8 mouse cellular contexts compared by ENCODE assay signal in the genomic region with DNA sequence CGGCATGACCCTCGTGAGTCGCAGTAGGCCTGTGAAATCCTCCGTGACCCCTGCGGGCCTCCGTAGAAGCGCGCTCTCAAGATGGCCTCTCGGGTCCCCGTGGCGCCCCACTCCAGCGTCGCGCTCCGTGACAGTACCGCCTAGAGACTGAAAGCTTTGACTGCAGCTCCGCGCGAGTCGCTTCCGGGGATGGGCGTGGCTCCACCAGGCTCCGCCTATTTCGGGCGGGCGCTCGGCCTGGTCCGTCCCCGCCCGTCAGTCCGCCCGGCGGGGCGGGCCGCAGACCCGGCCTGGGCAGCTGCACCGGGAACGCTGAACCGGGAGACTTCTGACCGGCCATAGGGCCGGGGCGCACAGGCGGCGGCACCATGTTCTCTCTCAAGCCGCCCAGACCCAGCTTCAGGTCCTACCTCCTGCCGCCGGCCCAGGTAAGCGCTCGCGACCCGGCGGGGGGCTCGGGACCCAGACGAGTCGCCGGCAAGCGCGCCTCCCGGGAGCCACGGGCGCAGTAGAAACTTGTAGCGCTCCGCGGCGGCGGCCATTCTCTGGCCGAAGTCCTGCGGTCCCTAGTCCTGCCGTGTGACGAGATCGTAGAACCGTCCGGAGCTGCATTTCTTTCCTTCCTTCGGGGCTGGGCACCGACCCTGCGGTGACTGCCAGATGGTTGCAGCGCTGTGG. TPM values are rescaled to one million over a fixed set of nuclear protein-coding genes. Genes with fewer than 3 reads are reported as not detected.
DNase-seq lines count a peak whose midpoint lies in the region; ATAC-seq lines count a peak whose summit lies in the region.

Mtmr10 (plus strand) TSS at position 240 of the 678 bp plus-strand sequence.

- peak within 1 kb of the TSS; percentile 90 for H3K4me3 ChIP-seq in heart, embryonic 10.5 days
- H3K4me3 ChIP-seq in kidney, embryonic 15.5 days (replicated peaks), result peak within 1 kb of the TSS; percentile 92

- H3K9me3 ChIP-seq in heart, embryonic 10.5 days, result no peaks in the 10 kb centered on the region
- no peaks in the 10 kb centered on the region for H3K9me3 ChIP-seq in kidney, embryonic 15.5 days (replicated peaks)

- DNase-seq in B cell, adult 2 months, result peak; percentile 99
- DNase-seq in brain, adult 2 months (ENCODE audit: low read depth, low spot score), result peak; percentile 99
- DNase-seq in heart, embryonic 10.5 days (ENCODE audit: low spot score), result peak; percentile 99
- DNase-seq in liver, result peak; percentile 97
- DNase-seq in spleen, postnatal 4 days (ENCODE audit: low spot score in 2 of 2), result peak; percentile 97 to 99

- H3K4me1 ChIP-seq in heart, embryonic 10.5 days, result peaks cover 4% of the 10 kb centered on the region; the same call in 1 of the 2 replicates
- H3K4me1 ChIP-seq in kidney, embryonic 15.5 days, result peaks cover 11% of the 10 kb centered on the region; the same call in 1 of the 2 replicates

- H3K36me3 ChIP-seq in heart, embryonic 10.5 days, result no peaks in the 10 kb centered on the region; the same call in 1 of the 2 replicates
- H3K36me3 ChIP-seq in kidney, embryonic 15.5 days, result peaks cover 8% of the 10 kb centered on the region; the same call in 1 of the 2 replicates

- H3K27me3 ChIP-seq in heart, embryonic 10.5 days (ENCODE audit: insufficient read depth, poor library complexity, severe bottlenecking), result no peaks in the 10 kb centered on the region
- no peaks in the 10 kb centered on the region for H3K27me3 ChIP-seq in kidney, embryonic 15.5 days

- H3K9ac ChIP-seq in kidney, embryonic 15.5 days, result peak within 1 kb of the TSS; percentile 88

- under 1% methylated on average over 77 of the region's 77 CpGs for WGBS in heart, embryonic 10.5 days
- under 1% methylated on average over 77 of the region's 77 CpGs for WGBS in kidney, embryonic 15.5 days

- peak within 1 kb of the TSS; percentile 68 for H3K4me2 ChIP-seq in kidney, embryonic 15.5 days

- peak within 1 kb of the TSS; percentile 94 for H3K27ac ChIP-seq in heart, embryonic 10.5 days
- H3K27ac ChIP-seq in kidney, embryonic 15.5 days, result peak within 1 kb of the TSS; percentile 87

- peak; percentile 98 for ATAC-seq in erythroblast, adult 5-6 weeks (replicated peaks; ENCODE audit: low FRiP score, poor library complexity, severe bottlenecking)
- ATAC-seq in kidney, embryonic 15.5 days (replicated peaks; ENCODE audit: low FRiP score), result peak; percentile 99
- ATAC-seq in monocyte, adult 5-6 weeks (replicated peaks; ENCODE audit: insufficient number of reproducible peaks, low FRiP score, low TSS enrichment, poor library complexity, severe bottlenecking), result peak; percentile 98

RNA-seq across cellular contexts. Expression of gene Mtmr10, which starts in this region (rescaled TPM):
- total RNA-seq in erythroblast, adult 5-6 weeks (2015; ENCODE audit: low replicate concordance), result 1.3 TPM in 1 of 2 replicates, not detected in the other
- total RNA-seq in erythroblast, adult 5-6 weeks (2017; ENCODE audit: low replicate concordance), result 2.2 and 2.6 TPM in 2 replicates
- 7.0 and 7.2 TPM in 2 replicates for polyA plus RNA-seq in heart, embryonic 10.5 days (2016; fragmentation: Nextera tagmentation; extraction: Ambion mirVana)
- 9.1 and 10.2 TPM in 2 replicates for polyA plus RNA-seq in kidney, embryonic 15.5 days (2015; fragmentation: Nextera tagmentation; extraction: Ambion mirVana)
- 11.8 to 19.1 TPM (median 13.2 TPM) in 3 replicates for total RNA-seq in monocyte, adult 5-6 weeks (2017)

Comparison
In these comparisons a context has a peak if more than half of its experiments do, and no peak if none do; other contexts are left out.
1. Peak in every context shown above with its lines: DNase-seq, ATAC-seq, H3K4me3 ChIP-seq and H3K27ac ChIP-seq.